Mouse (Mus musculus): Measurements from ENCODE around the gene Thbs1.

Thbs1 gene

DNA sequence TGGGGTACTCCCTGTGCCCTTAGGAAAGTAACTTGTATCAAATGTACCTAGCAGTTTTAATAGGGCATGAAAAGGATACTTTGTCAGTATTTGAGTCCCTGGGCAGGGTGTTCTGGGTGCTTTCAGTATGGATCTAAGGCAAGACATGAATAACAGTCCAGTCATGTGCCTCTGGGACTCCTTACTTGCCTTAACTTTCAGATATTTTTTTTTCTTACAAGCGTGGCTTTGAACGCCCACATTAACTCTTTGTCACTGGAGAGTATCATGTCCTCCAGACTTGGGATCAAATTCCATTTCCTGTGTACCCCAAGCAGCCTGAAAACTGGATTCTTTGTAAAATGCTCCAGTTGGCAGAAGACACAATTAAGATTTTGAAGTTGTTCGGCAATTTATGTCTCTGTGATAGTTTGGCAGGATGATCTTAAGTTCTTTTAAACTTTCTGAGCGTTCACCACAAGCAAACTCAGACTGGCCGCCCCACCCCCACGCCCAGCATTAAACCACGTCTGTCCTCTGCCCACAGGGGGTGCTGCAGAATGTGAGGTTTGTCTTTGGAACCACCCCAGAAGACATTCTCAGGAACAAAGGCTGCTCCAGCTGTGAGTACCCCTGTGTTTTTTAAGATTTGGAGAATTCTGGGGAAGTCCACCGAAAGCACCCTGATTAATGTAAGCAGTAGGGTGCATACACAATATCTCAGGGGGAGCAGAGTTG is 2.3 kb downstream of the Thbs1 start:
- DNase-seq (ENCODE audit: low spot score in 2 of 2): no peak

GRCm38 (mm10) chr2:118114671-118115070 is 3.0 kb downstream of the Thbs1 start:
- DNase-seq (ENCODE audit: low spot score in 2 of 2): no peak

GRCm38 (mm10) chr2:118115647-118116046 is 4.0 kb downstream of the Thbs1 start:
- no peak for DNase-seq (ENCODE audit: low spot score in 2 of 2)

DNA sequence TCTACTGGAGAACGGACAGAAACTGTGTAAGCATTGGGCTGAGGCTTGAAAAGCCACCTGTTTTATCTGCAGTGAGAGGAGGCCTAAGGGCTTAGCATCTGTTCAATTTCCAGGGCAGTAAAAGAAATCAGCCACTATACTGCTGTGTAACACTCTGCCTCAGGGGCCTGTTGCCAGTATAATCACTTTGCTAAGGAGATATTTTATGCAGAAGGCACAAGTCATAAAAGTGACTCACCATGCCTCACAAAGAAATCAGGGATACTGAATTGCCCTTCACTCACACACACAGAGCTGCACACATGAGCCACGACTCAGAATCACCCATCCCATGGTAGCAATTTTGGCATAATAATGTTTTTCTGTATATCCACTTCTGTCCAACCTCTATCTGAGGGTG is 4.5 kb downstream of the Thbs1 start:
- no peak for DNase-seq (ENCODE audit: low spot score in 2 of 2)

- no peak for DNase-seq (ENCODE audit: low spot score in 2 of 2)
Measured at GRCm38 (mm10) chr2:118116754-118117290, 5.1 kb downstream of the Thbs1 start.

DNA sequence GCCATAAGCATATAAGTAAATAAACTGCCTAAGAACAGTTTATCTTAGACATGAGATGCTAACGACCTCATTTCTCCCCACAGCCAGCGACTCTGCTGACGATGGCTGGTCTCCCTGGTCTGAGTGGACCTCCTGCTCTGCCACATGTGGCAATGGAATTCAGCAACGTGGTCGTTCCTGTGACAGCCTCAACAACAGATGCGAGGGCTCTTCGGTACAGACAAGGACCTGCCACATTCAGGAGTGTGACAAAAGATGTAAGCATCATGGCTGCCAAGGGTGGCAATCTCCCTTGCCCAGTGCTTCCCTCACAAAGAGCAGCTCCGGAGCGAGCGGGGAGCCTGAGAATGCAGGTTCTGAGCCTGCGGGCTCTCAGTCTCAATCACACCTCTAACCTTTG is 5.7 kb downstream of the Thbs1 start:
- DNase-seq (ENCODE audit: low spot score in 2 of 2): no peak

- DNase-seq (ENCODE audit: low spot score in 2 of 2): no peak
Measured at GRCm38 (mm10) chr2:118118045-118118444, 6.4 kb downstream of the Thbs1 start.

GRCm38 (mm10) chr2:118118515-118118914 is 6.8 kb downstream of the Thbs1 start:
- no peak for DNase-seq (ENCODE audit: low spot score in 2 of 2)

- DNase-seq (ENCODE audit: low spot score in 2 of 2): no peak
Measured at GRCm38 (mm10) chr2:118119684-118120083, 8.0 kb downstream of the Thbs1 start.

- no peak for DNase-seq (ENCODE audit: low spot score in 2 of 2)
Measured at GRCm38 (mm10) chr2:118120095-118120494, 8.4 kb downstream of the Thbs1 start.

- DNase-seq (ENCODE audit: low spot score in 2 of 2): no peak
Measured at GRCm38 (mm10) chr2:118120751-118121150, 9.1 kb downstream of the Thbs1 start.

DNA sequence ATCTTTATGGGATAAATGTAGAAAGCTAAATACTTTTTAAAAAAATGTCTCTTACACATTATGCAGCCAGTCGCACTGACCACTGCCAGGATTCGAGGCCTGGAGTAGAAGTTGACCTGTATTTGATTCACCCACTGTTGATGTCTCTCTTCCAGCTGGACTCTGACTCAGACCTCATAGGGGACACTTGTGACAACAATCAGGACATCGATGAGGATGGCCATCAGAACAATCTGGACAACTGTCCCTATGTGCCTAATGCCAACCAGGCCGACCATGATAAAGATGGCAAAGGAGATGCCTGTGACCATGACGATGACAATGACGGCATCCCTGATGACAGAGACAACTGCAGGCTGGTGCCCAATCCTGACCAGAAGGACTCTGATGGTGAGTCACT is 10.6 kb downstream of the Thbs1 start:
- no peak for DNase-seq (ENCODE audit: low spot score in 2 of 2)

GRCm38 (mm10) chr2:118123743-118124142 is 12.1 kb downstream of the Thbs1 start:
- DNase-seq (ENCODE audit: low spot score in 2 of 2): no peak

- no peak for DNase-seq (ENCODE audit: low spot score in 2 of 2)
Measured at GRCm38 (mm10) chr2:118124437-118124836, 12.8 kb downstream of the Thbs1 start.

DNA sequence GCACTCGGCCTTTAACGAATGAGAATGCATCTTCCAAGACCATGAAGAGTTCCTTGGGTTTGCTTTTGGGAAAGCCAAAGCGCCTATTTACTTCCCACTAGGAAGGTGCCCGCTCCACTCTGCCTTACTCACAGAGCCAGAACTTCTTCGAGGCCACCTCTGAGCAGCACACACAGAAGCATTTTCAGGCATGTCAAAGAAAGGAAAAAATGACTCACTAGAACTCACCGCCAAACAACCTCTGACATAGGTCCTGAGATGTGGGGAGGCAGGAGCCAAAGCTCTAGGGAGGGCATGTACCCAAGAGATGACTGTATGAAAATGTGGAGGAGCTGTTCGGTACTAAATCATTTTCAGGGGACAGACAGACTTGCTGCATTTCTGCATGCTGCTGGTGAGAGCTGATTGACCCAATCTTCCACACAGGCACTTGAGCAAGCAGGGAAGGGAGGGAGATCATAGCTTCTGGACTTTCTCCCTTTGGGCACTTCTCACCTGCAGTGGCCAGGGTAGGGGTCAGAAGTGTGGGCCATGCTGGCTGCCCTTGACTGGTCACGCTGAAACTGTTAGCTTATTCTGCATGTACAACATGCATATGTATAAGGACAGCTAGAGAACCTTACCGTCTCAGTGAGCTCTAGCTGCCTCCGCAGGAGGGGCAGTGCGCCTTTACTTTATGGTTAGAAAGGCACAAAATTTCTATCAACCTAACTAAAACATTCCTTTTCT is 13.7 kb downstream of the Thbs1 start:
- no peak for DNase-seq (ENCODE audit: low spot score in 2 of 2)

GRCm38 (mm10) chr2:118125943-118126470 is 14.3 kb downstream of the Thbs1 start:
- no peak for DNase-seq (ENCODE audit: low spot score in 2 of 2)

DNA sequence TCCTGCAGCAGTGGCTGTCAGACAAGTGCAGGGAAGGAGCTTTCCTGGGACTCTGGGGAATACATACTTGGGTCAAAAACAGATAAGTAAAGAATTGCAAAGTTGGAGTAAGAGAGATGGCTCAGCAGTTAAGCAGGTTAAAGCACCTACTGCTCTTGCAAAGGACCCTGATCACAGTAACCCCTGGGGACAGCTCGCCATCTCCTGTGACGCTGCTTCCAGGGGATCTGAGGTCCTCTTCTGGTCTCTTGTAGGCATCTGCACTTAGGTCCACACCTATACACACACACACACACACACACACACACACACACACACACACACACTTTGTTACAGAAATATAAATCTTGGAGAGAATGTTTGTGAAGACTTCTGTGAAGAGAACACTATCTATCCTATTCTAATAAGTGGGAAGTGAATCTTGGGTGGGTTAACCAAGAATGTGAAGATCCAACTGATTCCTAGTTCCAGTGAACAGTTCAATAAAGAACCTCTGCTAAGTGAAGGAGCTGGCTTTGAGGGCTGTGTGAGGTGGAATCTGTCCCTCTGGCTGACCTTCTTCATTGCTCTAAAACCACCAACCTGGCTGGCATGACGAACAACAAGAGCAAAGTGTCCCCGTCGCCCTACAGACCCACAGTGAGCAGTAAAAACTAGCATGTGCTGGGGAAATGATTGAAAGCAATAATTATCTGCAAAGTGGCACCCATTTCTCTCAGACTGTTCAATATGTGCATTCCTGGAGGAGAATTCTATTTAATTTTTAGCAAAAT is 16.0 kb downstream of the Thbs1 start:
- DNase-seq (ENCODE audit: low spot score in 2 of 2): no peak

DNA sequence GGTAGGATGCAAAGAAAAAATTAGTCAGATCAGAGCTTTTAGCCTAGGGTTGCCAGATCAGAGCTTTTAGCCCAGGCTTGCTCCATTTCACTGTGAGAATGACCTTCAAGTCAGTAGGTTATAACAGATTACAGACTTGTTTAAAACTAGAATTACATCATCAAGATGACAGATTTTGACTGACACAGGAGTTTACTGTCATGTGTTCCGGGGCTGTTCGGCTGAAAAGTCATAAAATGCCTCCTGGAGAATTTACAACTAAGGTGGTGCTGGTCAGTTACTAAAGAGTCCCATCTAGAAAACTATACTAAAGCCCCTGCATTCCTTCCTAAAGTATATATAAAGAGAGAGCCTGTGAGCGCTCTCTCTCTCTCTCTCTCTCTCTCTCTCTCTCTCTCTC is 16.6 kb downstream of the Thbs1 start:
- DNase-seq (ENCODE audit: low spot score in 2 of 2): no peak

DNA sequence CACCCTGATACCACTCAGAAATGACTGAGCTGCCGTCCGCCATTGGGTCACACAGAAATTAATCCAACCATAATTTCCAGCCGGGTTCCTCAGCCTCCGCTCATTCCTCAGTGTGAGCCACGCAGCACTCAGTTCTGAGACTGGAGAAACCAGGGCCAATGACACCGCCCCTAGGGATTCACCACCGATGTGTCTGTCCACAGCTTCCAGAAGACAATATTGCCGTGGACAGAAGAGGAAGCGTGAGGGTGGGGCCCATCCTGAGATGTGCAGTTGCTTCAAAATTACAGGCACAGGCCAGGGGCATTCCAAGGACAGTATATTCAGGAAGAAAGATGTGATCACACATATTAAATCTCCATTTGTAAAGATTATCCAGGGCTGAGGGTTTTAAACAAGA is 25.4 kb downstream of the Thbs1 start:
- DNase-seq (ENCODE audit: low spot score in 2 of 2): no peak

GRCm38 (mm10) chr2:118137776-118138175 is 26.1 kb downstream of the Thbs1 start:
- DNase-seq (ENCODE audit: low spot score in 2 of 2): no peak

GRCm38 (mm10) chr2:118139261-118139660 is 27.6 kb downstream of the Thbs1 start:
- DNase-seq (ENCODE audit: low spot score in 2 of 2): no peak

DNA sequence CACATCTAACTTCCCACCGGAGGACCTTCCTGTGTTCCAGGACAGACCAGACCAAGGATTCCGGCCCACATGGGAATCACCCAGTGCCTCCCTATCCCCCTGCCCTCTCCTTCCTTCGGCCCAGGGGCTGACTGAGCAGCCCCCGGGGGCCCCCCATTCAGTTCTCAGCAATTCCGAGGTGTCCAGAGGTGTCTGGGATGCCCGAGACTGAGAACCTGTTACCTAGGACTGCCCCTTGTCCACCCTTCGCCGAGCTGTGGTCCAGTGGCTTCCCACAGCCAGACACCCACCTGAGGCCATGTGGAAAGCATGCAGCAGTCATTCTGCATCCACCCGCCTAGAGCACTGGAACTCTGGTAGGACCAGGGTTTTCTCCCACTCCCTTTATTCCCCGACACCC is 30.0 kb downstream of the Thbs1 start:
- no peak for DNase-seq (ENCODE audit: low spot score in 2 of 2)
